Mouse (Mus musculus): ENCODE measurements around the gene Dnmt1. TPM values are rescaled to one million over a fixed set of nuclear protein-coding genes. Genes with fewer than 3 reads are reported as not detected.

Dnmt1 gene
- polyA plus RNA-seq, 1 experiment from 2014 or later: 67.7 TPM

DNA sequence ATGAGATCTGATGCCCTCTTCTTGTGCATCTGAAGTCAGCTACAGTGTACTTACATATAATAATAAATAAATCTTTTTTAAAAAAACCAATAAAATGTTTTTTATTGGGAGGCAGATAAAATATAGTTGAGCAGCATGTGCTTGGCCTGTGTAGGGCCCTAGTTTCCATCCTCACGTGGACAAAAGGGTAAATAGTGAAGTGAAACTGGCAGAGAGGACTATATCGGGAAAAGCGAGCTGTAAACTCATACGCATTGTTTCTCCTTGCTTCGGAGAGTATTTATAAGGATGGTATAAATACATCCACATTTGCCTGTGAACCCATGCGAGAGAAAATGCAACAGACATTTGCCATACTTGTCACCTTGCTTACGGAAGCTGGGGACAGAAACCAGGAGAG lies 20.1 kb upstream of the Dnmt1 start:
- WGBS: 87% methylated on average over 7 of the region's 7 CpGs
- Histone ChIP-seq H3K4me1 (ENCODE audit: control insufficient read depth, insufficient read depth, low read length) (peaks cover 7% of the 10 kb centered on the region; the same call in 1 of the 2 replicates), H3K27me3 (ENCODE audit: control insufficient read depth, insufficient read depth, low read depth, low read length) (no peaks in the 10 kb centered on the region), H3K4me2 (ENCODE audit: low read length) (no peak overlapping the region), H3K4me3 (ENCODE audit: low read depth, low read length) (no peak overlapping the region), H3K9me3 (replicated peaks; ENCODE audit: control insufficient read depth, low read length, poor library complexity, severe bottlenecking) (no peaks in the 10 kb centered on the region), H3K27ac (ENCODE audit: low read length) (no peak overlapping the region), H3K9ac (ENCODE audit: low read depth, low read length) (no peak overlapping the region), H3K36me3 (ENCODE audit: control insufficient read depth, insufficient read depth, low read length) (no peaks in the 10 kb centered on the region)
- ATAC-seq: no peak

DNA sequence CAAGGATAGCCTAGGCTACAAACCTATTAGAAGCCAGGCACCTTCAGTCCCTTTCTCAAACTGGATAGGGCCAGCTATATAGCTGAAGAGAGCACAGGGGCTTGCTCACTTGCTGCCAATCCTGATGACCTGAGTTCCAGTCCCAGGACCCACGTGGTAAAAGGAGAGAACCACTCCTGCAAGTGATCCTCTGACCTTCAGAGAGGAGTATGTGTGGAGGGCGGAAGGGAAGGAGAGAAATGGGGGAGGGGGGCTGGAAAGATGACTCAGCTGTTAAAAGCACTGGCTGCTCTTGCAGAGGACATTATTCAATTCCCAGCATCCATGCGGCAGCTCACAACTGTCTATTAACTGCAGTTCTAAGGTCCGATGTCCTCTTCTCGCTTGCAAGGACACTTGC lies 19.5 kb upstream of the Dnmt1 start:
- 76% methylated on average over 5 of the region's 5 CpGs for WGBS
- H3K27ac ChIP-seq (ENCODE audit: low read length): no peak overlapping the region

DNA sequence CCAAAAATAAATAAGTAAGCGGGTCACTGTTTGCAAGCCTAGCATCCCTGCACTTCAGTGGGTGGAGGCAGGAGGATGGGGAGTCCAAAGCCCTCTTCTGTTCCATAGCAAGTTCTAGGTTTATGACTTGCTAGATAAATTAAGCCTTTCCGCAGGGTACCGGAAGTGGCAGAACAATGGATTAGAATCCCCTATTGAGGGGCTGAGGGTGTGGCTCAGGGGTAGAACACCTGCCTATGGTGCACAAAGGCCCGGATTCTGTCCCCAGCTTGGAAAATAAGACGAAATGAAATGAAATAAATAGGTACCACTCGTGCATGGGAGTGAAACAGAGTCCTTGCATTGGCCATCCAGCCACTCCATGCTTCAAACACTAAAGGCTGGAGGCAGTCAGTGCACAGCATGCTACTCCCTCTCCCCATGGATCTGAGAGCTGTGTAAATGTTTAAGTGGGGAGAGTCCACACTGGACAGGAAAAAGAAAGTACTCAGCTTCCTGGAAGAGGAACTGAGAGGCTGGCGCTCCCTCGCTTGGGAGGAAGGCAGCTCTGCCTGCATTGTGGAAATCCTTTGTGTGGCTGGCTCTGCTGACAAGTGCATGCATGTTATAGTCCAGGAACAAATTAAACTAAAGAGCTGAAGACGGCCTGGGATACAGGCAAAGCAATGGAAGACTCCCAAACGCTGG lies 18.9 kb upstream of the Dnmt1 start:
- Histone ChIP-seq H3K27me3 (ENCODE audit: control insufficient read depth, insufficient read depth, low read depth, low read length) (no peaks in the 10 kb centered on the region), H3K4me1 (ENCODE audit: control insufficient read depth, insufficient read depth, low read length) (peaks cover 7% of the 10 kb centered on the region; the same call in 1 of the 2 replicates), H3K27ac (ENCODE audit: low read length) (no peak overlapping the region), H3K4me2 (ENCODE audit: low read length) (no peak overlapping the region), H3K9ac (ENCODE audit: low read depth, low read length) (no peak overlapping the region), H3K9me3 (replicated peaks; ENCODE audit: control insufficient read depth, low read length, poor library complexity, severe bottlenecking) (no peaks in the 10 kb centered on the region), H3K36me3 (ENCODE audit: control insufficient read depth, insufficient read depth, low read length) (no peaks in the 10 kb centered on the region), H3K4me3 (ENCODE audit: low read depth, low read length) (no peak overlapping the region)
- WGBS: 63% methylated on average over 10 of the region's 10 CpGs
- no peak for ATAC-seq

More for the DNA sequence above, 19.5 kb upstream of the Dnmt1 start:
- Histone ChIP-seq H3K4me3 (ENCODE audit: low read depth, low read length) (no peak overlapping the region), H3K4me2 (ENCODE audit: low read length) (no peak overlapping the region), H3K4me1 (ENCODE audit: control insufficient read depth, insufficient read depth, low read length) (peaks cover 7% of the 10 kb centered on the region; the same call in 1 of the 2 replicates), H3K27me3 (ENCODE audit: control insufficient read depth, insufficient read depth, low read depth, low read length) (no peaks in the 10 kb centered on the region), H3K9ac (ENCODE audit: low read depth, low read length) (no peak overlapping the region), H3K9me3 (replicated peaks; ENCODE audit: control insufficient read depth, low read length, poor library complexity, severe bottlenecking) (no peaks in the 10 kb centered on the region), H3K36me3 (ENCODE audit: control insufficient read depth, insufficient read depth, low read length) (no peaks in the 10 kb centered on the region)
- ATAC-seq: no peak

DNA sequence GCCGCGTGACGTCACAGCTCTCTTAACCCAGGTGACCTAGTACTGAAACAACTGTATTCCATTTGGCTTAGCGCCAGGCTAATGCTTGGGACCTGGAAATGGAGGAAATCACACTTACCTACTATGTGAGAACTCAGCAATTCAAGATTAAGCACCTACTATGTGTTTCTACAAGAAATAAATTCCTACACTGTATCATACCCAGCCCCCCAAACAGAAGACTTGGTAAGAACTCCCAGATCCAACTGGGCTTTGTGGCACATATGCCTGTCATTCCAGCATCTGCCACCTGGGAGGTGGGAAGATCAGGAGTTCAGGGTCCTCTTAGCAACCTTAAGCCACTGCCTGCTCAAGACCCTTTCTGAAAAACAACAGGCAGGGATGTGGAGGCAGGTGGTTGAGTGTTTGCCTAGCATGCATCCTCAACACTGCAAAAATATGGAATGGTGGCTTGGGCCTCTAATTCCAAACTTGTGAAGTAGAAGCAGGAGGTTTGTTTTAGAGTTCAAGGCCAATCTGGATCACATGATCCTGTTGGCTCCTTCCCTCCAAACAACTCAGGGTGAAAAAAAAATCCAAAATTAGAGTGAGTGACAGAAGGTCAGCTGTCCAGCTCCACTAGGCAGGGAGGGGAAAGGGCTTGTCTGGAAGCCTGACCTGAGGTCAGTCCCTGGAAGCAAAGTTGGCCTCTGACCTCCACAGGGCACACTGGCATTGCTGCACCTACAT lies 17.4 kb upstream of the Dnmt1 start:
- WGBS: 1% methylated on average over 4 of the region's 4 CpGs
- Histone ChIP-seq H3K36me3 (ENCODE audit: control insufficient read depth, insufficient read depth, low read length) (no peaks in the 10 kb centered on the region), H3K27me3 (ENCODE audit: control insufficient read depth, insufficient read depth, low read depth, low read length) (no peaks in the 10 kb centered on the region), H3K9me3 (replicated peaks; ENCODE audit: control insufficient read depth, low read length, poor library complexity, severe bottlenecking) (no peaks in the 10 kb centered on the region), H3K4me2 (ENCODE audit: low read length) (peak overlapping the region; percentile 98), H3K4me1 (ENCODE audit: control insufficient read depth, insufficient read depth, low read length) (peaks cover 11% of the 10 kb centered on the region; the same call in 1 of the 2 replicates), H3K9ac (ENCODE audit: low read depth, low read length) (peak overlapping the region; percentile 78), H3K27ac (ENCODE audit: low read length) (no peak overlapping the region), H3K4me3 (ENCODE audit: low read depth, low read length) (peak overlapping the region; percentile 81)
- ATAC-seq: no peak

DNA sequence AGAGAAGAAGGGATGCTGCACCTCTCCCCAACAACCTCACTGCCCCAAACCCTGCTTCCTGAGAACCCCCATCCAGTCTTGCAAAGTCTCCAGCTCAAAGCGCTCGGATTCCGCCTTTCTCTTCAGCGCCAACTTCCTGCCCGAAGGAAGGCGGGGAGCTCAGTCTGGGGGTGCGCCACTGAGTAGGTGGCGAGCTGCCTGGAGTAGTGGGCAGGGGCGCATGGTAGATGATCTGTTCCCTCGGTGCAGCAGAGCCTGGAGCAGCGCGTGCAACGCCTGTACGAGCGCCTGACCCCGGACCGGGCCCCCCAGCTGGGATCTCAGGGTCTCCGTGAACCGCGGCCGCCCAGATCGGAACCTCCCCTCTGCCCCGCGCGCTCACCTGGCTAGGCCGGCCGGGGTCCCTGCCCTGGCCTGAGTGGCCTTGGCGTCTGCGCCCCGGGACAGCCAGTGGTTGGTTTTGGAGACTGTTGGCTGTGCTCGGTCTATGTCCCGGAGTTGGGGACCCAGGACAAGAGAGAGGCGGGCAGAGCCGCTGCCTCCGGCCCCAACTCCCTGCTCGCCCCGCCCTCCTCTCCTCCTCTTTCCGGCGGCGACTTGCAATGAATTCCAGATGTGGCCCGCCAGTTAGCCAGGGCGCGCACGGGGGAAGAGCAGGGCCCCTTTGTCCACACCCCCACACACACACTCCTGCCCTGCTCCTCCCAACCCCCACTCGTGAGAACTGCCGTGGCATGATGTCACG lies 16.7 kb upstream of the Dnmt1 start, which contains the start of gene S1pr2:
S1pr2 (minus strand) TSS at position 566 of the 745 bp plus-strand sequence.
- H3K27ac ChIP-seq (ENCODE audit: low read length): peak within 1 kb of the TSS; percentile 32; the same call in 1 of the 2 replicates

DNA sequence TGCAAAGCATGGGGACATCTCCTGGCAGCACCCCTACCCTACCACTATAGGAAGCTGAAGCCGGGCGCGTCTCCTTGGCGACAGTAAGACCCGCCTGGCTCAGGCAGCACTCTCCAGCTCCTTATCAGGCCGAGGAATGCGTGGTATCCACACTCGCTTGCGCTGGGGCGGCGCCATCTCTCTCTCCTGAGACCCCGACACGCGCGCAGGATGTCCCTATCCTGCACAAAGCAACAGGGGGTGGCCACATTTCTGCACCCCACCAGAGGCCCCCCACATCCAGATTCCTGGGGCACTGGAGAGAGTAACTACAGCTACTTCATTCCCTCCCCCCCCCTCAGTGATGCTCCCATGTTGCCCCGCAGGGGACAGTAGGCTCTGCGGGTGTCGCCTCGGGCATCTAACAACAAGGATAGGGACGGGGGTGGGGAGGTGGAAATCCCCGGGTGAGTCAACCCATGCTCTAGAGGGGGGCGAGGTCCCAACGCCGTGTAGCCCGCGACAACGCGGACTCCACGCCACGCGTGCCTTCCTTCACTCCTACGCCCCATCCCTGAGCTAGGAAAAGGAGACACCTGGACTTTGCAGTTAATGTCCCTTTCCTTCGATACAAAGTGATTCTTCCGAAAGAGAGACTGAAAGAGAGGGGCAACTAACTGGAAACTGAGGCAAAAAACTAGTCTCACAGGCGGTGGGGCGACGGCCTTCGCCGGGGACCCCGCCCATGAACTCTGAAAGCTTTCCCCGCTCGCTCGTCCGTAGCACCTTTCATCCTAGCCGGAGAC lies 15.9 kb upstream of the Dnmt1 start:
- Histone ChIP-seq H3K4me1 (ENCODE audit: control insufficient read depth, insufficient read depth, low read length) (peaks cover 11% of the 10 kb centered on the region; the same call in 1 of the 2 replicates), H3K27me3 (ENCODE audit: control insufficient read depth, insufficient read depth, low read depth, low read length) (no peaks in the 10 kb centered on the region), H3K27ac (ENCODE audit: low read length) (no peak overlapping the region), H3K9me3 (replicated peaks; ENCODE audit: control insufficient read depth, low read length, poor library complexity, severe bottlenecking) (no peaks in the 10 kb centered on the region), H3K9ac (ENCODE audit: low read depth, low read length) (peak overlapping the region; percentile 78), H3K36me3 (ENCODE audit: control insufficient read depth, insufficient read depth, low read length) (no peaks in the 10 kb centered on the region), H3K4me2 (ENCODE audit: low read length) (peak overlapping the region; percentile 98), H3K4me3 (ENCODE audit: low read depth, low read length) (peak overlapping the region; percentile 81)
- WGBS: under 1% methylated on average over 43 of the region's 45 CpGs
- ATAC-seq: peak; percentile 61; the same call in 1 of the 2 replicates

More for the DNA sequence above, 16.7 kb upstream of the Dnmt1 start, which contains the start of gene S1pr2:
- Histone ChIP-seq H3K4me1 (ENCODE audit: control insufficient read depth, insufficient read depth, low read length) (peaks cover 11% of the 10 kb centered on the region; the same call in 1 of the 2 replicates), H3K9me3 (replicated peaks; ENCODE audit: control insufficient read depth, low read length, poor library complexity, severe bottlenecking) (no peaks in the 10 kb centered on the region), H3K9ac (ENCODE audit: low read depth, low read length) (peak within 1 kb of the TSS; percentile 78), H3K36me3 (ENCODE audit: control insufficient read depth, insufficient read depth, low read length) (no peaks in the 10 kb centered on the region), H3K4me3 (ENCODE audit: low read depth, low read length) (peak within 1 kb of the TSS; percentile 81), H3K4me2 (ENCODE audit: low read length) (peak within 1 kb of the TSS; percentile 98), H3K27me3 (ENCODE audit: control insufficient read depth, insufficient read depth, low read depth, low read length) (no peaks in the 10 kb centered on the region)
- WGBS: under 1% methylated on average over 47 of the region's 47 CpGs
- ATAC-seq: peak; percentile 61

DNA sequence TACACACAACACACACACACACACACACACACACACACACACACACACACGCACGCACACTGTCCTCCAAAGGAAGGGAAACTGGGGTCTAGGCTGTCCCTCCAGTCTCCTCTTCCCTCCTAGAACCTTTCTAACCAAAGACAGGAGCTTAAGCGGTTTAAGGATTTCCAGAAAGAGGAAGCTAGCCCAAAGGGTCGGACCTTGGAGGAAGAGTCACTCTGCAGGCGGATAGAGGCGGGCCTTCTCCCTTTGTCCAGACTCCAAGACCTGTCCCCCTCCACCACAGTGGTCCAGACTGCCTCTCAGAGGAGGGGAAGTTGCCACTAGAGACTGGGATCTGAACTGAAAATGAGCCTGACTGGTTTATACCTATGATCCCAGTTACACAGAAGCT lies 14.0 kb upstream of the Dnmt1 start:
- Histone ChIP-seq H3K4me2 (ENCODE audit: low read length) (no peak overlapping the region), H3K27ac (ENCODE audit: low read length) (no peak overlapping the region), H3K4me1 (ENCODE audit: control insufficient read depth, insufficient read depth, low read length) (peaks cover 11% of the 10 kb centered on the region; the same call in 1 of the 2 replicates), H3K9me3 (replicated peaks; ENCODE audit: control insufficient read depth, low read length, poor library complexity, severe bottlenecking) (no peaks in the 10 kb centered on the region), H3K4me3 (ENCODE audit: low read depth, low read length) (no peak overlapping the region), H3K9ac (ENCODE audit: low read depth, low read length) (no peak overlapping the region), H3K27me3 (ENCODE audit: control insufficient read depth, insufficient read depth, low read depth, low read length) (no peaks in the 10 kb centered on the region), H3K36me3 (ENCODE audit: control insufficient read depth, insufficient read depth, low read length) (no peaks in the 10 kb centered on the region)
- ATAC-seq: no peak
- WGBS: 57% methylated on average over 6 of the region's 6 CpGs

DNA sequence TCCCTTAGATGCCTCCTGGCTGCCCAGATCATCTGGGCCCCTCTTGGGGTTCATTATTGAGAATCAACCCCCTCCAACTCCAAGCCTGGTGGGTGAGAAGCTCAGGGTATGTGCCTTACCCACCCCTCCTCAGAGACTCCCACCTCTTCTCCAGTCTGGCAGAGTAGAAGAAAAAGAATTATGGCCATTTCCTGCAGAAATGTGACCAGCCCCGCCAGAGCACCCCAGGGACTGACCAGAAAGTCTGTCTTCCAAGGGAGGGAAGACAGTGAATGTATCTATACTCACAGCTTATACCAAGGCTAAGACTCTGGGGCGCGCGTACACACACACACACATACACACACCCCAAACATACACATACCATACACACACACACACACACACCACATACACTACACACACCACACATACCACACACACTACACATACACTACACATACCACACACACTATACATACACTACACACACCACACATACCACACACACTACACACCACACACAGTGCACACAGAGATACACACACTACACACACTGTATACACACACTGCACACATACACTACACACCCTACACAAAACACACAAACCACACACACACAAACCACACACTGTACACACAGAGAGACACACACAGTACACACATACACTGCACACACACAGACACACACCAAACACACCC lies 13.5 kb upstream of the Dnmt1 start:
- Histone ChIP-seq H3K9ac (ENCODE audit: low read depth, low read length) (no peak overlapping the region), H3K9me3 (replicated peaks; ENCODE audit: control insufficient read depth, low read length, poor library complexity, severe bottlenecking) (no peaks in the 10 kb centered on the region), H3K4me2 (ENCODE audit: low read length) (no peak overlapping the region; the same call in 1 of the 2 replicates), H3K36me3 (ENCODE audit: control insufficient read depth, insufficient read depth, low read length) (no peaks in the 10 kb centered on the region), H3K4me3 (ENCODE audit: low read depth, low read length) (no peak overlapping the region), H3K27me3 (ENCODE audit: control insufficient read depth, insufficient read depth, low read depth, low read length) (no peaks in the 10 kb centered on the region), H3K27ac (ENCODE audit: low read length) (no peak overlapping the region), H3K4me1 (ENCODE audit: control insufficient read depth, insufficient read depth, low read length) (peaks cover 11% of the 10 kb centered on the region; the same call in 1 of the 2 replicates)
- WGBS: 96% methylated on average over 4 of the region's 4 CpGs
- ATAC-seq: no peak

All from midbrain, embryonic 16.5 days (tissue).